Mouse (Mus musculus) ES-Bruce4 (cell line): Measurements from ENCODE around the gene Hist1h2ag. TPM values are rescaled to one million over a fixed set of nuclear protein-coding genes. Genes with fewer than 3 reads are reported as not detected.
A peak's percentile ranks its signal among the peaks of the same experiment; 100 is the strongest.
"Not testable (repeated sequence)": the region's sequence is repeated elsewhere in the genome, so short reads cannot be mapped to it uniquely, and the experiment has no call there.

Experiments used
- H3K27ac ChIP-seq: 2 replicates; pipeline ENCODE4 v1.5.1; 2012; ENCODE audit warnings: low read length, inconsistent platforms; ENCODE audit not compliant: insufficient read depth
- H3K27me3 ChIP-seq: 2 replicates; pipeline ENCODE4 v1.6.1; 2012; ENCODE audit warnings: mild to moderate bottlenecking, low read length, inconsistent platforms; ENCODE audit not compliant: control insufficient read depth, poor library complexity, insufficient read depth, severe bottlenecking
- H3K36me3 ChIP-seq: 2 replicates; pipeline ENCODE4 v1.6.1; 2012; ENCODE audit warnings: inconsistent platforms, mild to moderate bottlenecking, low read length, moderate library complexity; ENCODE audit not compliant: control insufficient read depth, poor library complexity, insufficient read depth, severe bottlenecking
- H3K4me1 ChIP-seq: one replicate; pipeline ENCODE4 v1.8.1; 2011; ENCODE audit warnings: low read length; ENCODE audit not compliant: control insufficient read depth, insufficient read depth
- H3K4me3 ChIP-seq: 2 replicates; pipeline ENCODE4 v1.5.1; 2011; ENCODE audit warnings: low read depth, mild to moderate bottlenecking, low read length
- H3K9ac ChIP-seq: 2 replicates; pipeline ENCODE4 v1.6.1; 2012; ENCODE audit warnings: low read depth, mild to moderate bottlenecking, inconsistent platforms; ENCODE audit not compliant: poor library complexity, severe bottlenecking
- H3K9me3 ChIP-seq: replicated peaks from 2 replicates; pipeline ENCODE4 v1.6.1; 2012; ENCODE audit warnings: mild to moderate bottlenecking, low read length, inconsistent platforms; ENCODE audit not compliant: control insufficient read depth, poor library complexity, insufficient read depth, severe bottlenecking
- CTCF ChIP-seq: IDR thresholded peaks from one replicate; pipeline ENCODE4 v1.8.1; 2011; ENCODE audit warnings: low read depth, low read length
- EP300 ChIP-seq: IDR thresholded peaks from 2 replicates; pipeline ENCODE4 v1.6.1; 2011; ENCODE audit warnings: low read depth, low read length; ENCODE audit not compliant: insufficient read depth
- POLR2A ChIP-seq: IDR thresholded peaks from one replicate; pipeline ENCODE4 v1.8.1; 2011; ENCODE audit warnings: low read length; ENCODE audit not compliant: insufficient read depth
- polyA plus RNA-seq: library from polyadenylated mRNA; stranded (reverse); fragments of >200 nt; gene quantifications from 2 replicates; pipeline ENCODE4 v1.2.4, GENCODE M21; 2011; ENCODE audit warnings: low read depth; ENCODE audit not compliant: missing spikeins, insufficient read depth, insufficient read length

Gene Hist1h2ag
- 6.3 and 7.9 TPM in 2 replicates for polyA plus RNA-seq

DNA sequence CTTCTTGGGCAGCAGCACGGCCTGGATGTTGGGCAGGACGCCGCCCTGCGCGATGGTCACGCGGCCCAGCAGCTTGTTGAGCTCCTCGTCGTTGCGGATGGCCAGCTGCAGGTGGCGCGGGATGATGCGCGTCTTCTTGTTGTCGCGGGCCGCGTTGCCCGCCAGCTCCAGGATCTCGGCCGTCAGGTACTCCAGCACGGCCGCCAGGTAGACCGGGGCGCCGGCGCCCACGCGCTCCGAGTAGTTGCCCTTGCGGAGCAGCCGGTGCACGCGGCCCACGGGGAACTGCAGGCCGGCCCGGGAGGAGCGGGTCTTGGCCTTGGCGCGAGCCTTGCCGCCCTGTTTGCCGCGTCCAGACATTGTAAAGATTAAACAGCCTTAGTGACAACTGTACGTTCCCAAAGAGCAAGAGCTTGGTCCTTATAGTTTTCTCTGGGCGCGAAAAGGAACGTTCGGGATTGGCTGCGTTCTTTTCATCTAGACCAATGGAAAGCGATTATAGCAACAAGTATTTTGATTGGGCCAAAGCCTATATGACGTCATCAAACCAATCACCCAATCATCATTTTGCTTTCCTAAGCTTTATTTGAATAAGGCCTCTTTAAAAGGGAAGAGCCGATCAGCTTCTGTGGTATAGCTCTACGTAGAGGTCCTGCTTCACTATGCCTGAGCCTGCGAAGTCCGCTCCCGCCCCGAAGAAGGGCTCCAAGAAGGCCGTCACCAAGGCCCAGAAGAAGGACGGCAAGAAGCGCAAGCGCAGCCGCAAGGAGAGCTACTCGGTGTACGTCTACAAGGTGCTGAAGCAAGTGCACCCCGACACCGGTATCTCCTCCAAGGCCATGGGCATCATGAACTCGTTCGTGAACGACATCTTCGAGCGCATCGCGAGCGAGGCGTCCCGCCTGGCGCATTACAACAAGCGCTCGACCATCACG, at the start of gene Hist1h2ag, which contains the start of gene Hist1h2bj:
Gene Hist1h2ag (minus strand): TSS at position 377 of the 935 bp plus-strand sequence.
Gene Hist1h2bj (plus strand): TSS at position 647 of the 935 bp plus-strand sequence.
- not testable (repeated sequence) for H3K4me1 ChIP-seq, H3K36me3 ChIP-seq, H3K9me3 ChIP-seq, H3K27me3 ChIP-seq
- H3K9ac ChIP-seq, result peak within 1 kb of the TSS; percentile 88
- peak; percentile 97 for TF ChIP-seq POLR2A
- peak within 1 kb of the TSS; percentile 63 for H3K4me3 ChIP-seq
- peak within 1 kb of the TSS; percentile 97 for H3K27ac ChIP-seq

DNA sequence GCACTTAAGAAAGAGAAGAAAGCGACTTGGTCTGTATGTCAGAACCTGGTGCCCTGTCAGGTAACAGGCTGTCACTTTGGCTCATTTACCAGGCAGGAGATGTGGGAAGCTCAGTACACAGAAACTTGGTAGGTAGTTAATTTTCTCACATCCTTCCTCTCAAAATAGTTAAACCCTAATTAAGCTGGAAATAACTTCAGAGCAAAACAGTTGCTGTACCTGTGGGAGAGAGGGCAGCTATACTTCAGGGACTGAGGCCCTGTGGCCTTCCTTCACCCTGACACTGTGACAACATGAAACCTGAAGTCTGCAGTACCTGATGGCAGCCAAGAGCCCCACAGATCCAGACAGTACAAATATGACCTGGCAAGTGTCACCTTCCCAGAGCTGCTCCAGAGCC, 41.4 kb upstream of the Hist1h2ag start, which contains the start of gene Vmn1r188:
Gene Vmn1r188 (plus strand): TSS at position 301 of the 400 bp plus-strand sequence.
- not testable (repeated sequence) for H3K27me3 ChIP-seq

DNA sequence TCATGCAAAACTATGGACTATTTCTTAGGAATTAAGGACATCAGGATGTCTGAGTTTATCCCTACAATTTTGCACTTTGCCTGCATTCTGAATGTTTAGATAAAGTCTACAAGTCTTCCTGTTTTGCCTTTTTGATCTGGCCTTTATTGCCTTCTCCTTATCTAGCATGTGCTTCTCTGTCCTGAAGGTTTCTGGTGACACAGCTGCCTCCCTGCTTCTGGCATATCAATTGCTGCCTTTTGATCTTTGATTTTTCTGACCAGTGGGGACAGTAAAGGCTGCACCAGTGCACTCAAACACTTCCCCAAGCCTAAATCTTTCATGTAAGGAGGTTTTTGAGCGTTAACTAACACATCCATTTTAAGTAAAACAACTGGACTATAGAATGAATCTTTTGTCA, 20.7 kb upstream of the Hist1h2ag start:
- Histone ChIP-seq H3K36me3 (no peaks in the 10 kb centered on the region), H3K27ac (no peak overlapping the region), H3K4me3 (no peak overlapping the region), H3K4me1 (no peaks in the 10 kb centered on the region), H3K9me3 (no peaks in the 10 kb centered on the region), H3K9ac (no peak overlapping the region), H3K27me3 (no peaks in the 10 kb centered on the region)
- no peak for TF ChIP-seq POLR2A

More for the DNA sequence above, 41.4 kb upstream of the Hist1h2ag start, which contains the start of gene Vmn1r188:
- not testable (repeated sequence) for H3K36me3 ChIP-seq, H3K4me1 ChIP-seq, H3K9me3 ChIP-seq, H3K9ac ChIP-seq, H3K4me3 ChIP-seq, H3K27ac ChIP-seq

DNA sequence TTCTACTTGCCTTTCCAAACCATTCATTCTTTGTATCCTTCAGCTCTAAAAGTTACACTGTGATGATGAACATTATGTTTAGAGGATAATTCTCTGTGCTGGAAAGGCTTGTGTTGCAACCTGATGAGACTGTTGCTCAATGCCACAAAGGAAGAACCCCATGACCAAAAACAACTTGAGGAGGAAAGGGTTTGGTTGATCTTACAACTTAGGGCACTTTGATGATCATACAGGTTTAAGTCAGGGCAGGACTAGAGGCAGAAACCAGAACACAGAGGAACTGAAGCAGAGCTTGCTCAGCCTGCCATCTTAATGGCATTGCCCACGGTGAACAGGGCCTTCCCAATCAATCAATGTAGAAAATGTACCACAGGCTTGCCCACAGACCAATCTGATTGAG, 18.7 kb upstream of the Hist1h2ag start:
- no peak for TF ChIP-seq CTCF
- no peak for TF ChIP-seq POLR2A
- TF ChIP-seq EP300, result no peak

DNA sequence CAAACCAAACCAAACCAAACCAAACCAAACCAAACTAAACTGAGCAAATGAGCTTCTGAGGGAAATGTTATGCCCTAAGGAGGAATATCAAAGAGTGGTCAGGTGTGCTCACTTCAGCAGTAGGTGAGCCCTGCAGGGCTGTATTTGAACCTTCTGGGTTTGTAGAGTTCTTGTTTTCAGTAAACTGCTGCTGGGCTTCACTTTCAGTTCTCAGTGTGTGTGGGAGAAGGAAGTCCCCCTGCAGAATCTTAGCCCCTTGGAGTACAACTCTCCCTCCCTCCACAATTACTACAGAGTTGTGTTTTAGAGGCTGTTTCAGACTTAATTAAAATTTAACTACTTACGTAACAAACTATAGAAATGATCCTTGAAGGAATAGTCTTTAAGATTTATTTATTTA, 11.0 kb upstream of the Hist1h2ag start:
- Histone ChIP-seq H3K4me1 (no peaks in the 10 kb centered on the region), H3K4me3 (no peak overlapping the region), H3K27me3 (no peaks in the 10 kb centered on the region), H3K36me3 (no peaks in the 10 kb centered on the region), H3K9ac (no peak overlapping the region), H3K9me3 (0 out of 2 replicates have a peak, but pooled peaks cover 2% of the 10 kb centered on the region), H3K27ac (no peak overlapping the region)
- no peak for TF ChIP-seq CTCF
- no peak for TF ChIP-seq EP300

More for the DNA sequence above, 18.7 kb upstream of the Hist1h2ag start:
- no peaks in the 10 kb centered on the region for H3K27me3 ChIP-seq
- 0 out of 2 replicates have a peak, but pooled peaks cover 2% of the 10 kb centered on the region for H3K9me3 ChIP-seq
- no peak overlapping the region for H3K9ac ChIP-seq
- no peak overlapping the region for H3K27ac ChIP-seq
- no peak overlapping the region for H3K4me3 ChIP-seq
- H3K36me3 ChIP-seq, result no peaks in the 10 kb centered on the region
- no peaks in the 10 kb centered on the region for H3K4me1 ChIP-seq

DNA sequence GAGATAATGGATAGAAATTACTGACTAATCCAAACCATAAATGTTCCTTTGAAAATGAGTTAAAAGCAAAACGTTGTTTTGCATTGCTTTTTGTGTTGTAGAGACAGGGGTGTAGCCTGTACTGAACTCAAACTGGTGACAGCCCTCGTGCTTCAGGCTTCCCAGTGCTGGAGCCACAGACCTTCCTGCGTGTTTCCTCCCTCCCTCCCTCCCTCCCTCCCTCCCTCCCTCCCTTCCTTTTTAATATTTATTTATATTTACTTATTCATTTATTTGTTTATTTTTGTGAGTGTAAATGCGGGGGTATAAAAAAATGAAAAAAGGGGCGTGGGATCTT, 8.7 kb upstream of the Hist1h2ag start:
- Histone ChIP-seq H3K9me3 (no peaks in the 10 kb centered on the region), H3K27ac (no peak overlapping the region), H3K36me3 (no peaks in the 10 kb centered on the region), H3K27me3 (no peaks in the 10 kb centered on the region), H3K4me3 (peak overlapping the region; percentile 93), H3K9ac (peak overlapping the region; percentile 54), H3K4me1 (peaks cover 1% of the 10 kb centered on the region)
- TF ChIP-seq EP300, result no peak
- no peak for TF ChIP-seq CTCF
- no peak for TF ChIP-seq POLR2A
